Mouse (Mus musculus) neural tube, embryonic 11.5 days (tissue): ENCODE results near the gene Ptprg. TPM values are rescaled to one million over a fixed set of nuclear protein-coding genes. Genes with fewer than 3 reads are reported as not detected.
"Not testable (repeated sequence)": the region's sequence is repeated elsewhere in the genome, so short reads cannot be mapped to it uniquely, and the experiment has no call there.

Experiments
- ATAC-seq: fragments of 200-750 bp; cut with Nextera tagmentation; 2 replicates; pipeline ENCODE4 v1.8.0; 2017; ENCODE audit warnings: moderate number of reproducible peaks, mild to moderate bottlenecking, moderate TSS enrichment, moderate library complexity; ENCODE audit not compliant: insufficient read depth, low FRiP score, low TSS enrichment
- DNase-seq: peaks from one replicate; pipeline ENCODE4 v3.0.0-alpha.2; 2015; ENCODE audit warnings: low spot score
- H3K27ac ChIP-seq: fragments of 300-500 bp; sonication (generic); 2 replicates; pipeline ENCODE4 v1.5.1; 2014; ENCODE audit warnings: low read depth, mild to moderate bottlenecking, low read length
- H3K27me3 ChIP-seq: fragments of 300-500 bp; sonication (generic); 2 replicates; pipeline ENCODE4 v1.6.1; 2014; ENCODE audit warnings: mild to moderate bottlenecking, low read length, mixed read lengths; ENCODE audit not compliant: control insufficient read depth, insufficient read depth
- H3K36me3 ChIP-seq: fragments of 300-500 bp; sonication (generic); 2 replicates; pipeline ENCODE4 v1.6.1; 2014; ENCODE audit warnings: mild to moderate bottlenecking, low read length, moderate library complexity, mixed read lengths; ENCODE audit not compliant: control insufficient read depth, insufficient read depth
- H3K4me1 ChIP-seq: fragments of 300-500 bp; sonication (generic); 2 replicates; pipeline ENCODE4 v1.6.1; 2014; ENCODE audit warnings: low read length, mixed read lengths; ENCODE audit not compliant: control insufficient read depth, insufficient read depth
- H3K4me2 ChIP-seq: fragments of 300-500 bp; sonication (generic); 2 replicates; pipeline ENCODE4 v1.6.1; 2014; ENCODE audit warnings: low read depth, mild to moderate bottlenecking, moderate library complexity
- H3K4me3 ChIP-seq: fragments of 300-500 bp; sonication (generic); 2 replicates; pipeline ENCODE4 v1.5.1; 2014; ENCODE audit warnings: low read depth, low read length
- H3K9ac ChIP-seq: fragments of 300-500 bp; sonication (generic); 2 replicates; pipeline ENCODE4 v1.6.1; 2014; ENCODE audit warnings: mild to moderate bottlenecking, low read length
- H3K9me3 ChIP-seq: fragments of 300-500 bp; sonication (generic); 2 replicates; pipeline ENCODE4 v1.6.1; 2016; ENCODE audit warnings: low read length; ENCODE audit not compliant: control insufficient read depth
- WGBS: fragments of 180-500 bp; shearing (Covaris S2); extraction: QIAGEN DNeasy Blood & Tissue Kit; methylation state at CpG from one replicate; pipeline ENCODE4 v1.1.7; 2014; 5-methylcytosine and 5-hydroxymethylcytosine counted together
- polyA plus RNA-seq: library from polyadenylated mRNA; unstranded; fragments of >200 nt; fragmentation: Nextera tagmentation; extraction: Ambion mirVana; gene quantifications from 2 replicates; pipeline ENCODE4 v1.2.1, GENCODE M21; 2014

Gene Ptprg
- polyA plus RNA-seq, 1 experiment from 2014 or later = 40.8 TPM

- DNase-seq (no peak), ATAC-seq (no peak)
- H3K4me2 ChIP-seq = no peak overlapping the region
Measured at GRCm38 (mm10) chr14:11955020-11955882, 401.9 kb downstream of the Ptprg start.

GRCm38 (mm10) chr14:11960269-11961121 lies 407.2 kb downstream of the Ptprg start:
- H3K9me3 ChIP-seq = no peaks in the 10 kb centered on the region
- no peak overlapping the region for H3K4me3 ChIP-seq
- H3K27ac ChIP-seq = no peak overlapping the region
- no peak for DNase-seq
- no peak overlapping the region for H3K4me2 ChIP-seq
- 0 out of 2 replicates have a peak, but pooled peaks cover 2% of the 10 kb centered on the region for H3K4me1 ChIP-seq
- H3K9ac ChIP-seq = no peak overlapping the region
- peak; percentile 95 for ATAC-seq
- no peaks in the 10 kb centered on the region for H3K27me3 ChIP-seq
- 72% methylated on average over 15 of the region's 15 CpGs for WGBS
- no peaks in the 10 kb centered on the region for H3K36me3 ChIP-seq

More at GRCm38 (mm10) chr14:11955020-11955882, 401.9 kb downstream of the Ptprg start:
- Histone ChIP-seq H3K9me3 (no peaks in the 10 kb centered on the region), H3K36me3 (no peaks in the 10 kb centered on the region), H3K4me3 (no peak overlapping the region), H3K9ac (no peak overlapping the region), H3K4me1 (0 out of 2 replicates have a peak, but pooled peaks cover under 1% of the 10 kb centered on the region), H3K27ac (no peak overlapping the region), H3K27me3 (no peaks in the 10 kb centered on the region)
- 82% methylated on average over 6 of the region's 6 CpGs for WGBS

- no peak for DNase-seq
- H3K4me3 ChIP-seq = no peak overlapping the region
Measured at GRCm38 (mm10) chr14:11962101-11962500, 408.8 kb downstream of the Ptprg start.

GRCm38 (mm10) chr14:11962561-11962960 lies 409.2 kb downstream of the Ptprg start:
- H3K9ac ChIP-seq = no peak overlapping the region
- H3K27ac ChIP-seq = no peak overlapping the region
- no peaks in the 10 kb centered on the region for H3K9me3 ChIP-seq
- ATAC-seq = no peak
- DNase-seq = no peak
- H3K27me3 ChIP-seq = no peaks in the 10 kb centered on the region
- 0 out of 2 replicates have a peak, but pooled peaks cover 2% of the 10 kb centered on the region for H3K4me1 ChIP-seq
- no peak overlapping the region for H3K4me3 ChIP-seq
- 81% methylated on average over 8 of the region's 8 CpGs for WGBS
- no peaks in the 10 kb centered on the region for H3K36me3 ChIP-seq
- H3K4me2 ChIP-seq = no peak overlapping the region

More at GRCm38 (mm10) chr14:11962101-11962500, 408.8 kb downstream of the Ptprg start:
- H3K36me3 ChIP-seq = no peaks in the 10 kb centered on the region
- WGBS = 86% methylated on average over 5 of the region's 5 CpGs
- 0 out of 2 replicates have a peak, but pooled peaks cover 2% of the 10 kb centered on the region for H3K4me1 ChIP-seq
- no peak overlapping the region for H3K9ac ChIP-seq
- no peaks in the 10 kb centered on the region for H3K9me3 ChIP-seq
- H3K4me2 ChIP-seq = no peak overlapping the region
- ATAC-seq = no peak
- H3K27me3 ChIP-seq = no peaks in the 10 kb centered on the region
- no peak overlapping the region for H3K27ac ChIP-seq

- no peak for DNase-seq
- H3K4me2 ChIP-seq = no peak overlapping the region
- 0 out of 2 replicates have a peak, but pooled peaks cover 2% of the 10 kb centered on the region for H3K4me1 ChIP-seq
- no peak overlapping the region for H3K4me3 ChIP-seq
- no peaks in the 10 kb centered on the region for H3K36me3 ChIP-seq
- no peak overlapping the region for H3K27ac ChIP-seq
- WGBS = 90% methylated on average over 10 of the region's 10 CpGs
- H3K9me3 ChIP-seq = no peaks in the 10 kb centered on the region
- no peaks in the 10 kb centered on the region for H3K27me3 ChIP-seq
- no peak for ATAC-seq
- H3K9ac ChIP-seq = no peak overlapping the region
Measured at GRCm38 (mm10) chr14:11963791-11964190, 410.5 kb downstream of the Ptprg start.

- H3K9ac ChIP-seq, H3K9me3 ChIP-seq, H3K36me3 ChIP-seq, H3K4me2 ChIP-seq, H3K4me3 ChIP-seq, ATAC-seq, H3K27me3 ChIP-seq, H3K4me1 ChIP-seq, DNase-seq, H3K27ac ChIP-seq: not testable (repeated sequence)
- WGBS = no CpG with 5 or more reads among the region's 1 CpGs
Measured at GRCm38 (mm10) chr14:11964326-11964725, 411.0 kb downstream of the Ptprg start.

- no peaks in the 10 kb centered on the region for H3K4me1 ChIP-seq
- no peak for ATAC-seq
- no peak for DNase-seq
- whole genome bisulfite sequencing = 51% methylated on average over 5 of the region's 5 CpGs
- no peak overlapping the region for H3K4me2 ChIP-seq
- no peaks in the 10 kb centered on the region for H3K27me3 ChIP-seq
- no peak overlapping the region for H3K4me3 ChIP-seq
- no peak overlapping the region for H3K27ac ChIP-seq
- no peak overlapping the region for H3K9ac ChIP-seq
- no peaks in the 10 kb centered on the region for H3K9me3 ChIP-seq
- no peaks in the 10 kb centered on the region for H3K36me3 ChIP-seq
Measured at GRCm38 (mm10) chr14:11965878-11966277, 412.5 kb downstream of the Ptprg start.

GRCm38 (mm10) chr14:11981764-11982163 lies 428.4 kb downstream of the Ptprg start:
- Histone ChIP-seq H3K27me3 (no peaks in the 10 kb centered on the region), H3K4me3 (no peak overlapping the region), H3K27ac (no peak overlapping the region), H3K9ac (no peak overlapping the region), H3K36me3 (no peaks in the 10 kb centered on the region), H3K4me1 (no peaks in the 10 kb centered on the region), H3K4me2 (no peak overlapping the region), H3K9me3 (no peaks in the 10 kb centered on the region)
- no peak; the same call in 1 of the 2 replicates for ATAC-seq
- DNase-seq = no peak
- WGBS = 59% methylated on average over 4 of the region's 4 CpGs
